Mouse (Mus musculus) stomach, postnatal 0 days (tissue): ENCODE measurements around the gene Myo15b. TPM values are rescaled to one million over a fixed set of nuclear protein-coding genes. Genes with fewer than 3 reads are reported as not detected.

Source experiments
- ATAC-seq: fragments of 200-750 bp; cut with Nextera tagmentation; 2 replicates; pipeline ENCODE4 v1.8.0; 2017; ENCODE audit not compliant: low FRiP score, low TSS enrichment
- DNase-seq: peaks from one replicate; pipeline ENCODE4 v3.0.0-alpha.2; 2016; ENCODE audit warnings: low spot score
- H3K27ac ChIP-seq: fragments of 300-500 bp; sonication (generic); replicated peaks from 2 replicates; pipeline ENCODE4 v1.5.1; 2014; ENCODE audit warnings: mild to moderate bottlenecking, control low read depth
- H3K27me3 ChIP-seq: fragments of 300-500 bp; sonication (generic); 2 replicates; pipeline ENCODE4 v1.6.1; 2014; ENCODE audit warnings: low read length; ENCODE audit not compliant: control insufficient read depth, insufficient read depth
- H3K36me3 ChIP-seq: fragments of 300-500 bp; sonication (generic); 2 replicates; pipeline ENCODE4 v1.6.1; 2014; ENCODE audit warnings: low read length, mixed read lengths; ENCODE audit not compliant: control insufficient read depth, insufficient read depth
- H3K4me1 ChIP-seq: fragments of 300-500 bp; sonication (generic); replicated peaks from 2 replicates; pipeline ENCODE4 v1.6.1; 2014; ENCODE audit warnings: antibody characterized with exemption; ENCODE audit not compliant: control insufficient read depth, insufficient read depth
- H3K4me2 ChIP-seq: fragments of 300-500 bp; sonication (generic); replicated peaks from 2 replicates; pipeline ENCODE4 v1.6.1; 2014; ENCODE audit warnings: low read depth, mild to moderate bottlenecking, control low read depth, moderate library complexity
- H3K4me3 ChIP-seq: fragments of 300-500 bp; sonication (generic); 2 replicates; pipeline ENCODE4 v1.5.1; 2014; ENCODE audit warnings: low read depth, low read length, control low read depth
- H3K9ac ChIP-seq: fragments of 300-500 bp; sonication (generic); 2 replicates; pipeline ENCODE4 v1.6.1; 2014; ENCODE audit warnings: mild to moderate bottlenecking, low read length, control low read depth, mixed read lengths
- H3K9me3 ChIP-seq: fragments of 300-500 bp; sonication (generic); 2 replicates; pipeline ENCODE4 v1.6.1; 2016; ENCODE audit warnings: low read length; ENCODE audit not compliant: control insufficient read depth
- CTCF ChIP-seq: IDR thresholded peaks from 2 replicates; pipeline ENCODE4 v1.5.1; 2016; ENCODE audit warnings: antibody characterized with exemption, low read depth, mild to moderate bottlenecking, moderate library complexity
- EP300 ChIP-seq: optimal IDR thresholded peaks from 2 replicates; pipeline ENCODE3; 2016; ENCODE audit warnings: antibody characterized with exemption
- WGBS: fragments of 180-500 bp; shearing (Covaris S2); extraction: QIAGEN DNeasy Blood & Tissue Kit; methylation state at CpG from one replicate; pipeline ENCODE4 v1.1.7; 2014; 5-methylcytosine and 5-hydroxymethylcytosine counted together
- polyA plus RNA-seq: library from polyadenylated mRNA; unstranded; fragments of >200 nt; fragmentation: Nextera tagmentation; extraction: Ambion mirVana; gene quantifications from 2 replicates; pipeline ENCODE4 v1.2.1, GENCODE M21; 2015

Myo15b gene
- polyA plus RNA-seq, 1 experiment from 2014 or later = 16.0 TPM

DNA sequence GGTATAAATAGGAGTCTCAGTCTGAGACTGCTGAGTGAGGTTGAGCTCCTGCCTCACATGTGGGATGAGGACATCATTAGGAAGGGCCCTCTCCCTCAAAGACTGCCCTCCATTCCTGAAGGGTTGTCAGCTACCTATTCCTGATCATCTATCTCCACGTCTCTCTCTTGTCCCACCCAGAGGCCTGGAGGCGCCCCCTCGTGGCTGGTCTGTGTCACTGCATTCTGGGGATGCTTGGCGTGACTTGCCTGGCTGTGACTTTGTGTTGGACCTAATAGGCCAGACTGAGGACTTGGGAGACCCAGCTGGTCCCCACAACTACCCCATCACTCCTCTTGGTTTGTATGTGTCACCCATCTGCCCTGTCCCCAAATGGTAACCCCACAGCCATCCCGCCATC, 22.8 kb downstream of the Myo15b start:
- Histone ChIP-seq H3K4me2 (no peak overlapping the region), H3K27ac (no peak overlapping the region), H3K9ac (no peak overlapping the region), H3K9me3 (no peaks in the 10 kb centered on the region), H3K36me3 (no peaks in the 10 kb centered on the region), H3K4me1 (no peaks in the 10 kb centered on the region), H3K27me3 (no peaks in the 10 kb centered on the region), H3K4me3 (no peak overlapping the region)
- 26% methylated on average over 5 of the region's 5 CpGs for WGBS
- peak; percentile 46 for DNase-seq
- TF ChIP-seq EP300 = no peak
- TF ChIP-seq CTCF = peak; percentile 82
- ATAC-seq = no peak

DNA sequence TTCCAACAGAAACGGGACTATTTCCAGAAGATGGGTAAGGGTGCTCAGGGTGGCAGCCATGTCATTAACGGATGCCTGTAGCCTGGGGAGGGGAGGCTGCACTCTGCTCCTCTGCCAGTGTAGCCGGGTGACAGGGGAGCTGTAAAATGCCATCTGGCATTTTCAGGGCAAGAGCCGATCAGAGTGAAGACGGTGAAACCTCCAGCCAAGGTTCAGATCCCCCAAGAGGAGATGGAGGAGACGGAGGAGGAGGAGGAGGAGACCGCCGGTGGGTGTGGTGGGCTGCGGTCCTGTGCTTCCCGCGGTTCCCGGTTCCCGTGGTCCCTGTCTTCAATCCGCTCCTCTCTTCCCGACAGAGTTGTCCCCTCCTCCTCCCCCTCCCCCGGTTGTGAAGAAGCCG, 25.0 kb downstream of the Myo15b start:
- DNase-seq (no peak), ATAC-seq (no peak)
- TF ChIP-seq CTCF = no peak
- TF ChIP-seq EP300 = no peak
- no peaks in the 10 kb centered on the region for H3K27me3 ChIP-seq
- H3K36me3 ChIP-seq = no peaks in the 10 kb centered on the region
- H3K4me2 ChIP-seq = no peak overlapping the region
- no peak overlapping the region for H3K27ac ChIP-seq
- H3K9ac ChIP-seq = no peak overlapping the region
- H3K9me3 ChIP-seq = no peaks in the 10 kb centered on the region
- no peak overlapping the region for H3K4me3 ChIP-seq
- 47% methylated on average over 15 of the region's 17 CpGs for WGBS
- no peaks in the 10 kb centered on the region for H3K4me1 ChIP-seq

DNA sequence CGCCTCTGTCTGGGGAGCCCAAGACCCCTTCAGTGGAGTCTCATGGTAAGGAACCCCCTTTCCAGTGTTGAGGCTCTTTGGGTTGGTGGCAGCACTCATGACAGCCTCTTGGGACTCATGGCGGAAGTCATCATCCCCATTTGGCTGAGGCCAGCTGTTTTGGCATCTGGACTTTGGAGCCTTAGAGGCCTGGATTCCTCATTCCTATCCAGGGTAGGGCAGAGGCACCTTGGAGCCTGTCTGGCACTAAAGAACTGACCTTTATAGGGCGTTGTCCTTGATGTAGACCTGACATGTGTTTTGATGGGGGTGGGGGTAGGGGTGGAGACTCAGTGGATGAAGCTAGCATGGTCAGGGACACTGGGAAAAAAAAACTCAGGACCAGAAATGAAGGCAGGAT, 26.2 kb downstream of the Myo15b start:
- Histone ChIP-seq H3K9me3 (no peaks in the 10 kb centered on the region), H3K9ac (no peak overlapping the region), H3K4me1 (no peaks in the 10 kb centered on the region), H3K4me3 (no peak overlapping the region), H3K36me3 (no peaks in the 10 kb centered on the region), H3K27me3 (no peaks in the 10 kb centered on the region), H3K27ac (no peak overlapping the region), H3K4me2 (no peak overlapping the region)
- DNase-seq (peak; percentile 56), ATAC-seq (peak; percentile 71)
- 79% methylated on average over 3 of the region's 3 CpGs for WGBS
- TF ChIP-seq EP300 (no peak), CTCF (no peak)

DNA sequence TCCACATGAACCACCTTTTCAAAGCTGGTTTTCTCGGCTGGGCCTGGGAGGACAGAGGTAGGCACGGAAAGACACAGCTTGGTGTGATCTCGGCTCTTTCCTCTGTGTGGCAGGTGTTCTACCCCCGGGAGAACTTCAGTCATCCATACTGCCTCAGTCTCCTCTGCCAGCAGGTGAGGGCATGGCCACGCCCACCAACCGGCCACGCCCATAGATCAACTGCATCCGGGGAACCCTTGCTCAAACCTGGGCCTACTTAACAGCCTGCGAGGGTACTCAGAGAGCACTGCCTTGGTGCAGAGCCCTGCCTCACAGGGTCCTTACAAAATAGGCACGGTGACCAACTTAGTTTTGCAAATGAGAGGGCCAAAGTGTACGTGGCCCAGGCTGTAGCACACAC, 27.1 kb downstream of the Myo15b start:
- Histone ChIP-seq H3K9me3 (no peaks in the 10 kb centered on the region), H3K4me1 (no peaks in the 10 kb centered on the region), H3K27me3 (no peaks in the 10 kb centered on the region), H3K4me2 (no peak overlapping the region), H3K36me3 (no peaks in the 10 kb centered on the region), H3K27ac (no peak overlapping the region), H3K4me3 (no peak overlapping the region), H3K9ac (no peak overlapping the region)
- WGBS = 70% methylated on average over 11 of the region's 11 CpGs
- ATAC-seq (no peak), DNase-seq (no peak)
- TF ChIP-seq EP300 (no peak), CTCF (no peak)

DNA sequence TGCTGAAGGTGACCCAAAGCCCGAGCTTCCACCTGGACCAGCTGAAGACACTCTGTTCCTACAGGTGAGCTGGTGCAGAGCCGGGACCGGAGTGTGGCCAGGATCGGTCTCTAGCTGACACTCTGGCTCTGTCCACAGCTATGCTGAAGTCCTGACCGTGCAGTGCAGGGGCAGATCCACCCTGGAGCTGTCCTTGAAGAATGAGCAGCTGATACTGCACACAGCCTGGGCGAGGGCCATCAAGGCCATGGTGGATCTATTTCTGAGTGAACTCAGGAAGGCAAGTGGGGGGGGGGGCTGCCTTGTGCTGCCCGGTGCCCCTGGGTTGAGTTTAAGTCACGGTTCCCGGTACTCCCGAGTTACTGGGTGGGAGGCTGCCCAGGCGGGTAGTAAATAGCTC, 28.2 kb downstream of the Myo15b start:
- H3K4me3 ChIP-seq = no peak overlapping the region
- H3K9ac ChIP-seq = no peak overlapping the region
- no peaks in the 10 kb centered on the region for H3K4me1 ChIP-seq
- H3K36me3 ChIP-seq = no peaks in the 10 kb centered on the region
- TF ChIP-seq EP300 (no peak), CTCF (no peak)
- H3K9me3 ChIP-seq = no peaks in the 10 kb centered on the region
- no peaks in the 10 kb centered on the region for H3K27me3 ChIP-seq
- H3K4me2 ChIP-seq = no peak overlapping the region
- H3K27ac ChIP-seq = no peak overlapping the region
- WGBS = 85% methylated on average over 11 of the region's 11 CpGs
- DNase-seq = no peak
- 0 out of 2 replicates have a peak, but pooled peaks have one; percentile 8 for ATAC-seq

DNA sequence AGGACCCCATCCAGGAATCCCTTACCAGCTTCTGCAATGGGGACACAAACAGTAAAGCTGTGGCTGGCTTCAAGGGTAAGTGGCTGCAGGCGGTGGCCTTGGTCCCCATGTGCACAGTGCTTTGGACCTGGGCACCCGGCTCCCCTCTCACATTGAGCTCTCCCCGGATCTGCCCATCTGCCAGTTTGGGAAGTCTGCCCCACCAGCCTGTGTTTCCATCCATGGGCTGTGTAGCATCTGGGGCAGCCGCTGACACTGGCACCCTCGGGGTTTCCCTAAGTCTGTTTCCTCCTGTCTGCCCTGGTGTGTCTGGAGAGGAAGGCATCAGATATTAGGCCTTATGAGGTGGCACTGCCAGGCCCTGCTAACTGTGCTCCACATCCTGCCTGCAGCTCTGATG, 29.8 kb downstream of the Myo15b start:
- Histone ChIP-seq H3K27ac (no peak overlapping the region), H3K27me3 (no peaks in the 10 kb centered on the region), H3K4me3 (no peak overlapping the region), H3K4me2 (no peak overlapping the region), H3K36me3 (peaks cover 2% of the 10 kb centered on the region; the same call in 1 of the 2 replicates), H3K9ac (no peak overlapping the region), H3K9me3 (no peaks in the 10 kb centered on the region), H3K4me1 (no peaks in the 10 kb centered on the region)
- 81% methylated on average over 5 of the region's 5 CpGs for WGBS
- no peak for TF ChIP-seq EP300
- no peak for TF ChIP-seq CTCF
- DNase-seq (no peak), ATAC-seq (no peak)
